Mouse (Mus musculus) intestine, postnatal 0 days (tissue): ENCODE measurements around the gene Slc22a23. TPM values are rescaled to one million over a fixed set of nuclear protein-coding genes. Genes with fewer than 3 reads are reported as not detected.

Experiments used
- ATAC-seq: fragments of 200-750 bp; cut with Nextera tagmentation; 2 replicates; pipeline ENCODE4 v1.8.0; 2017; ENCODE audit warnings: mild to moderate bottlenecking, moderate TSS enrichment, moderate library complexity
- H3K27ac ChIP-seq: fragments of 300-500 bp; sonication (generic); 2 replicates; pipeline ENCODE4 v1.5.1; 2014; ENCODE audit warnings: mild to moderate bottlenecking, low read depth, low read length, moderate library complexity
- H3K27me3 ChIP-seq: fragments of 300-500 bp; sonication (generic); replicated peaks from 2 replicates; pipeline ENCODE4 v1.6.1; 2014; ENCODE audit warnings: low read length, mixed read lengths; ENCODE audit not compliant: control insufficient read depth, insufficient read depth
- H3K36me3 ChIP-seq: fragments of 300-500 bp; sonication (generic); 2 replicates; pipeline ENCODE4 v1.6.1; 2014; ENCODE audit warnings: mild to moderate bottlenecking, moderate library complexity; ENCODE audit not compliant: control insufficient read depth, insufficient read depth
- H3K4me1 ChIP-seq: fragments of 300-500 bp; sonication (generic); replicated peaks from 2 replicates; pipeline ENCODE4 v1.6.1; 2014; ENCODE audit warnings: antibody characterized with exemption, low read length, mixed read lengths; ENCODE audit not compliant: control insufficient read depth, insufficient read depth
- H3K4me2 ChIP-seq: fragments of 300-500 bp; sonication (generic); replicated peaks from 2 replicates; pipeline ENCODE4 v1.6.1; 2014; ENCODE audit warnings: low read depth, mild to moderate bottlenecking, moderate library complexity
- H3K4me3 ChIP-seq: fragments of 300-500 bp; sonication (generic); 2 replicates; pipeline ENCODE4 v1.5.1; 2014; ENCODE audit warnings: low read depth, low read length
- H3K9ac ChIP-seq: fragments of 300-500 bp; sonication (generic); 2 replicates; pipeline ENCODE4 v1.6.1; 2014; ENCODE audit warnings: mild to moderate bottlenecking, low read depth, low read length
- H3K9me3 ChIP-seq: fragments of 300-500 bp; sonication (generic); 2 replicates; pipeline ENCODE4 v1.6.1; 2016; ENCODE audit warnings: mixed run types; ENCODE audit not compliant: control insufficient read depth
- CTCF ChIP-seq: sonication (generic); IDR thresholded peaks from 2 replicates; pipeline ENCODE4 v1.5.1; 2016; ENCODE audit warnings: low read depth, mild to moderate bottlenecking, control low read depth, antibody characterized with exemption, moderate library complexity
- WGBS: fragments of 180-500 bp; shearing (Covaris S2); extraction: QIAGEN DNeasy Blood & Tissue Kit; methylation state at CpG from one replicate; pipeline ENCODE4 v1.1.7; 2014; 5-methylcytosine and 5-hydroxymethylcytosine counted together
- polyA plus RNA-seq: library from polyadenylated mRNA; unstranded; fragments of >200 nt; fragmentation: Nextera tagmentation; extraction: Ambion mirVana; gene quantifications from 2 replicates; pipeline ENCODE4 v1.2.1, GENCODE M21; 2015

Slc22a23 gene
- polyA plus RNA-seq, 1 experiment from 2014 or later = 3.4 TPM

DNA sequence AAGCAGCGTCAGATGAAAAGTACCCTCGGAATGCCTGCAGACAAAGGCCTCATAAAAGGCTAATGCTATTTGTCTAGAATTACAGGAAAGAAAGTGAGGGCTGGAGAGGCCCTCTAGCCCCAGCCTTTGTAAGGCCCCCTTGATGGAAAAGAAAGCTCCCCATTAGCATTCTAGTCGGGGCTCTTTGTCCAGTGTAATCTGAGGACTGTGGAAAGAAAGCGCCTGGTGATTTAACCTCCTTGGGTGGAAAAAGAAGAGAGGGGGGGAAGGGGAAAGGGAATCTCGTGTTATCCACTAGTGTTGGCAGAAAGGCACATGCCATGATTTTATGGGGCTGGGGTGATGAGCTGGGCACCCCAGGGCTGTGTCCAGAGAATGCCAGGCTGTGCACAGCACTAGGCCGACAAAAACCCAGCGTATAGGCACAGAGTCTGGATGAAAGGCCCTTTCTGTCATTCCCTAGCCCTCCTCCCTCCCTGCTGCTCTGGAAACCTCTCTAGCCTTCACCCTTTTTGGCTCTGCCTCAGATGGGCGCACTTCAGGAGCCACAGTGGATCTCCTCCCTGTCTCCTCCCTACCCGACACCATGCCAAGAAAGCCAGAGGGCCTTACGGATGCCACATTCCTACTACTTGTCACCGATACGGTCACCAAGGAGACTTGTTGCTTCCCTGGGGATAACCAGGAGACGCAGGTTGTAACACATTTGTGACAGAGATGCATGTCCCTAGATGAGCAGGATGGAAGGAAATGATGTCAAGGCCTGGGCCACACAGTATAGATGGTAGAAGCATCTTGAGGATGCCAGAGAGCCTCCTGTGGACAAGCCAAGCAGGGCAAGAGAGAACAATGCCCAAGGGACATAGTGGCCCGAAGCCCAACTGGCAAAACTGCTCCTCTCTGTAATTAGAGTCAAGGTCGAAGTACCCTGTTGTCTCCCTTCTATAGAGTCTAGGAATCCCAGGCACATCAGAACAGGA is 95.8 kb downstream of the Slc22a23 start:
- Histone ChIP-seq H3K9ac (no peak overlapping the region), H3K4me1 (0 out of 2 replicates have a peak, but pooled peaks cover 3% of the 10 kb centered on the region)

GRCm38 (mm10) chr13:34248107-34248506 is 96.9 kb downstream of the Slc22a23 start:
- no peak for TF ChIP-seq CTCF
- no peak overlapping the region for H3K4me2 ChIP-seq
- WGBS = 62% methylated on average over 6 of the region's 6 CpGs

More for the DNA sequence above, 95.8 kb downstream of the Slc22a23 start:
- 67% methylated on average over 15 of the region's 15 CpGs for WGBS
- H3K27me3 ChIP-seq = no peaks in the 10 kb centered on the region
- H3K4me2 ChIP-seq = no peak overlapping the region
- H3K4me3 ChIP-seq = no peak overlapping the region
- no peak for TF ChIP-seq CTCF
- no peak for ATAC-seq
- H3K36me3 ChIP-seq = no peaks in the 10 kb centered on the region
- H3K9me3 ChIP-seq = no peaks in the 10 kb centered on the region
- H3K27ac ChIP-seq = no peak overlapping the region

GRCm38 (mm10) chr13:34246821-34247220 is 98.2 kb downstream of the Slc22a23 start:
- Histone ChIP-seq H3K9me3 (no peaks in the 10 kb centered on the region), H3K4me3 (no peak overlapping the region), H3K27me3 (no peaks in the 10 kb centered on the region), H3K27ac (no peak overlapping the region), H3K36me3 (no peaks in the 10 kb centered on the region), H3K4me2 (no peak overlapping the region), H3K4me1 (no peaks in the 10 kb centered on the region), H3K9ac (no peak overlapping the region)
- peak; percentile 78 for ATAC-seq
- WGBS = 19% methylated on average over 3 of the region's 3 CpGs
- TF ChIP-seq CTCF = no peak

More at GRCm38 (mm10) chr13:34248107-34248506, 96.9 kb downstream of the Slc22a23 start:
- no peak overlapping the region for H3K4me3 ChIP-seq
- no peaks in the 10 kb centered on the region for H3K36me3 ChIP-seq
- no peaks in the 10 kb centered on the region for H3K9me3 ChIP-seq
- no peaks in the 10 kb centered on the region for H3K27me3 ChIP-seq
- no peak for ATAC-seq
- H3K4me1 ChIP-seq = no peaks in the 10 kb centered on the region
- H3K9ac ChIP-seq = no peak overlapping the region
- no peak overlapping the region for H3K27ac ChIP-seq

GRCm38 (mm10) chr13:34245216-34245615 is 99.8 kb downstream of the Slc22a23 start:
- Histone ChIP-seq H3K36me3 (no peaks in the 10 kb centered on the region), H3K4me1 (no peaks in the 10 kb centered on the region), H3K9me3 (no peaks in the 10 kb centered on the region), H3K4me2 (no peak overlapping the region), H3K27ac (no peak overlapping the region), H3K4me3 (no peak overlapping the region), H3K9ac (no peak overlapping the region), H3K27me3 (no peaks in the 10 kb centered on the region)
- no peak for TF ChIP-seq CTCF
- ATAC-seq = no peak
- 70% methylated on average over 6 of the region's 6 CpGs for WGBS

DNA sequence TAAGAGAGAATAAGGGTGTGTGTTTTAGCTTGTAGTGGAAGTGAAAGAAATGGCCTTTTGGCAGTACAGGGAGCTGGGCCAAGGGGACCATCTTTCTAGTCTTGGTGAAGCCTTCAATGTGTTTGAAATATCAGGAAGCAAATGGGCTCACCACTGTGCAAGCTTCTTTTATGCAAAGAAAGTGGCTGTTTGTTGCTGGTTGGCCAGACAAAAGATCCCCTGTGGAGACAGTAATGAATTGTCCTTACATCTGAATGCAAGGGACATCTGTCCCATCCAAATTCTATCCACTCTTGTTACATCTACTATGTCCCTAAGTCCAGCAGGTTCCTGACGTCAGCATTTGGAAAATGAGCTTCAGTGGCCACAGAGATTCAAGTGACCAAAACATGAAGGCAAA is 100.8 kb downstream of the Slc22a23 start:
- Histone ChIP-seq H3K9me3 (no peaks in the 10 kb centered on the region), H3K4me2 (no peak overlapping the region), H3K36me3 (no peaks in the 10 kb centered on the region), H3K9ac (no peak overlapping the region), H3K4me1 (no peaks in the 10 kb centered on the region), H3K4me3 (no peak overlapping the region), H3K27me3 (no peaks in the 10 kb centered on the region), H3K27ac (no peak overlapping the region)
- TF ChIP-seq CTCF = no peak
- no peak for ATAC-seq
- 79% methylated on average over 1 of the region's 1 CpGs for WGBS

DNA sequence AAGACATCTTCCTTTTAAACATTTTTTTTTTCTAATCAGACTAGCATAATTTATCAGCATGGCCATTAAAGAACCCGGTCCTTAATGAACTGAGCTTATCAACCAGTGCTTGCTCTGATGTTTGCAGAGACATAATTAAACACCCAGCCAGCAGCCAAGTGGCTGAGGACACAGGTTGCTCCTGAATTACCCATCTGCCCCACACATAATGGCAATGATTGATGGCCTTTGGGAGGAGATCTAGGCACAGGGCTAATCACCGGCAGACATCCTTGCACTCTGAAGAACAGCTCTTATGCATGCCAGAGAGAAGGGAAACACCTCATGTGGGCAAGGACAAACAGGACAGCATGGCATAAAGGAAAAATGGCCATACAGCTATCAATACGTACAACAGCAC is 102.8 kb downstream of the Slc22a23 start:
- no peak overlapping the region for H3K4me3 ChIP-seq
- no peak overlapping the region for H3K27ac ChIP-seq
- no peak for TF ChIP-seq CTCF
- 27% methylated on average over 3 of the region's 3 CpGs for WGBS
- ATAC-seq = no peak
- no peaks in the 10 kb centered on the region for H3K36me3 ChIP-seq
- no peaks in the 10 kb centered on the region; the same call in 1 of the 2 replicates for H3K4me1 ChIP-seq
- H3K4me2 ChIP-seq = no peak overlapping the region
- no peak overlapping the region for H3K9ac ChIP-seq
- H3K9me3 ChIP-seq = no peaks in the 10 kb centered on the region
- H3K27me3 ChIP-seq = no peaks in the 10 kb centered on the region
